ENCODE assay signal across 9 mouse cellular contexts in the genomic region with DNA sequence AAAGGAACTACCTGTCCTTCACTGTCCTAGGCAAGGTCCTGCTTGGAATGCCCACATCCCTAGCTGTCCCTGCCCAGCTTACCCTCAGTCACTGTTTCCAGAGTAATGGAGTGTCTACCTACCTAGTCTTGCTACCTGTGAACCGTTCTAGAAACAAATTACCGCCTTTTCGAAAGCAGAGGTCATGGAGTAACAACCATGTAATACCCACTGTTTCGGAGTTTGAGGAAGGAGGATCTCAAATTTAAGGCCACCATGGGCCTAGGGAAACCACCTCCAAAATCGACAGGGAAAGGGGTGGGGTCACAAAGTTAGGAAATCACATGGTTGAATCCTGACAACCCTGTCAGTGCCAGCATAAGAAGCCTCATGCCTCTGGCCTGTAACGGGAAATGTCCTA. TPM values are rescaled to one million over a fixed set of nuclear protein-coding genes. Genes with fewer than 3 reads are reported as not detected.
DNase-seq lines count a peak whose midpoint lies in the region; ATAC-seq and TF ChIP-seq lines count a peak whose summit lies in the region.
"Had no signal": no experiment of that assay in that cellular context is flagged by ENCODE, and none has a peak within 500 bp of the region (broad histone marks: within the 10 kb centered on the region; RNA-seq: fewer than 3 reads in every experiment).

No protein-coding gene starts in this region.

- H3K27me3 ChIP-seq in neural tube, embryonic 11.5 days (ENCODE audit: control insufficient read depth, insufficient read depth, low read length), result no peaks in the 10 kb centered on the region
- no peaks in the 10 kb centered on the region for H3K27me3 ChIP-seq in forebrain, embryonic 14.5 days (replicated peaks; ENCODE audit: control insufficient read depth, insufficient read depth, low read length)
- H3K27me3 ChIP-seq in limb, embryonic 14.5 days (ENCODE audit: control insufficient read depth, insufficient read depth, low read length), result no peaks in the 10 kb centered on the region
- no peaks in the 10 kb centered on the region for H3K27me3 ChIP-seq in stomach, embryonic 16.5 days (ENCODE audit: control insufficient read depth, insufficient read depth, low read length)

- H3K4me2 ChIP-seq in neural tube, embryonic 11.5 days (ENCODE audit: low read depth), result peak overlapping the region; percentile 73
- H3K4me2 ChIP-seq in forebrain, embryonic 14.5 days (ENCODE audit: low read length), result peak overlapping the region; percentile 89
- H3K4me2 ChIP-seq in limb, embryonic 14.5 days (replicated peaks; ENCODE audit: low read depth, low read length, severe bottlenecking), result peak overlapping the region; percentile 72
- peak overlapping the region; percentile 85 for H3K4me2 ChIP-seq in stomach, embryonic 16.5 days (ENCODE audit: low read depth, low read length)

- WGBS in neural tube, embryonic 11.5 days, result 40% methylated on average over 6 of the region's 6 CpGs
- WGBS in forebrain, embryonic 14.5 days, result 45% methylated on average over 6 of the region's 6 CpGs
- WGBS in limb, embryonic 14.5 days, result 38% methylated on average over 6 of the region's 6 CpGs
- WGBS in stomach, embryonic 16.5 days, result 39% methylated on average over 6 of the region's 6 CpGs

- H3K4me3 ChIP-seq in neural tube, embryonic 11.5 days (ENCODE audit: low read depth, low read length), result no peak overlapping the region
- H3K4me3 ChIP-seq in forebrain, embryonic 14.5 days (ENCODE audit: low read depth, low read length), result peak overlapping the region; percentile 72
- peak overlapping the region; percentile 68 for H3K4me3 ChIP-seq in limb, embryonic 14.5 days (replicated peaks; ENCODE audit: low read length)
- peak overlapping the region; percentile 73 for H3K4me3 ChIP-seq in stomach, embryonic 16.5 days (replicated peaks; ENCODE audit: low read length)

- no peak overlapping the region for H3K27ac ChIP-seq in neural tube, embryonic 11.5 days (ENCODE audit: low read depth, low read length)
- H3K27ac ChIP-seq in forebrain, embryonic 14.5 days (ENCODE audit: low read depth, low read length), result 0 out of 2 replicates have a peak overlapping the region, but pooled peaks have one; percentile 93
- H3K27ac ChIP-seq in limb, embryonic 14.5 days (replicated peaks; ENCODE audit: low read depth, low read length), result peak overlapping the region; percentile 26; the same call in 1 of the 2 replicates
- peak overlapping the region; percentile 86; the same call in 1 of the 2 replicates for H3K27ac ChIP-seq in stomach, embryonic 16.5 days (ENCODE audit: low read length)
- H3K27ac ChIP-seq: macrophage had no signal

- peaks cover 16% of the 10 kb centered on the region for H3K36me3 ChIP-seq in neural tube, embryonic 11.5 days (ENCODE audit: control insufficient read depth, insufficient read depth, low read length)
- peaks cover 43% of the 10 kb centered on the region for H3K36me3 ChIP-seq in forebrain, embryonic 14.5 days (ENCODE audit: control insufficient read depth, insufficient read depth, low read length)
- H3K36me3 ChIP-seq in limb, embryonic 14.5 days (ENCODE audit: control insufficient read depth, insufficient read depth, low read length), result peaks cover 54% of the 10 kb centered on the region
- H3K36me3 ChIP-seq in stomach, embryonic 16.5 days (ENCODE audit: control insufficient read depth, insufficient read depth, low read length), result 0 out of 2 replicates have a peak, but pooled peaks cover 7% of the 10 kb centered on the region

- TF ChIP-seq POLR2A in limb, embryonic 14.5 days (IDR thresholded peaks at IDR 0.05; ENCODE audit: borderline replicate concordance, extremely low read depth, insufficient read depth, insufficient read length), result no peak

- DNase-seq in neural tube, embryonic 11.5 days (ENCODE audit: low spot score), result no peak
- no peak for DNase-seq in neural tube, embryonic 10.5 days (ENCODE audit: extremely low spot score, low spot score)
- DNase-seq in forebrain, embryonic 14.5 days (ENCODE audit: low spot score), result no peak
- DNase-seq in limb, embryonic 14.5 days (ENCODE audit: low spot score), result no peak
- no peak for DNase-seq in right cerebral cortex, postnatal 14 days
- no peak for DNase-seq in ovary, postnatal 10 days (ENCODE audit: low spot score)
- no peak for DNase-seq in cerebellum, postnatal 10 days

- peaks cover 4% of the 10 kb centered on the region for H3K4me1 ChIP-seq in neural tube, embryonic 11.5 days (ENCODE audit: control insufficient read depth, insufficient read depth, low read length)
- H3K4me1 ChIP-seq in forebrain, embryonic 14.5 days (ENCODE audit: control insufficient read depth, insufficient read depth, low read length), result 0 out of 2 replicates have a peak, but pooled peaks cover 7% of the 10 kb centered on the region
- H3K4me1 ChIP-seq in limb, embryonic 14.5 days (ENCODE audit: control insufficient read depth, insufficient read depth, low read length), result peaks cover 9% of the 10 kb centered on the region
- peaks cover 12% of the 10 kb centered on the region for H3K4me1 ChIP-seq in stomach, embryonic 16.5 days (ENCODE audit: control insufficient read depth, insufficient read depth, low read length)

- no peak for ATAC-seq in neural tube, embryonic 11.5 days (ENCODE audit: insufficient read depth, low FRiP score, low TSS enrichment)
- ATAC-seq in forebrain, embryonic 14.5 days, result no peak
- ATAC-seq in limb, embryonic 14.5 days (ENCODE audit: low FRiP score, low read depth), result no peak
- no peak for ATAC-seq in stomach, embryonic 16.5 days (ENCODE audit: insufficient read depth, low FRiP score)

- H3K9me3 ChIP-seq in neural tube, embryonic 11.5 days (ENCODE audit: control insufficient read depth, low read length), result no peaks in the 10 kb centered on the region
- no peaks in the 10 kb centered on the region for H3K9me3 ChIP-seq in forebrain, embryonic 14.5 days (replicated peaks; ENCODE audit: control insufficient read depth, low read length)
- no peaks in the 10 kb centered on the region for H3K9me3 ChIP-seq in limb, embryonic 14.5 days (ENCODE audit: control insufficient read depth, low read length)
- no peaks in the 10 kb centered on the region for H3K9me3 ChIP-seq in stomach, embryonic 16.5 days (replicated peaks; ENCODE audit: control insufficient read depth, low read length)

- no peak overlapping the region for H3K9ac ChIP-seq in neural tube, embryonic 11.5 days (ENCODE audit: low read length)
- H3K9ac ChIP-seq in forebrain, embryonic 14.5 days (ENCODE audit: low read length), result peak overlapping the region; percentile 84; the same call in 1 of the 2 replicates
- no peak overlapping the region for H3K9ac ChIP-seq in limb, embryonic 14.5 days (ENCODE audit: low read depth, low read length, severe bottlenecking)
- H3K9ac ChIP-seq in stomach, embryonic 16.5 days (ENCODE audit: low read length), result peak overlapping the region; percentile 51

RNA-seq across cellular contexts. Expression of a gene that starts 0.7 kb away (rescaled TPM):
- 18.4 and 19.4 TPM in 2 replicates for polyA plus RNA-seq in neural tube, embryonic 11.5 days (2014; fragmentation: Nextera tagmentation; extraction: Ambion mirVana)
- 36.6 and 38.8 TPM in 2 replicates for polyA plus RNA-seq in forebrain, embryonic 14.5 days (2014; fragmentation: Nextera tagmentation; extraction: Ambion mirVana)
- polyA plus RNA-seq in limb, embryonic 14.5 days (2012; rRNA removed), result 14.7 and 18.2 TPM in 2 replicates
- polyA plus RNA-seq in limb, embryonic 14.5 days (2014; fragmentation: Nextera tagmentation; extraction: Ambion mirVana), result 22.4 and 23.6 TPM in 2 replicates
- 12.1 and 13.8 TPM in 2 replicates for polyA plus RNA-seq in stomach, embryonic 16.5 days (2015; fragmentation: Nextera tagmentation; extraction: Ambion mirVana)

RNA-seq across cellular contexts. Expression of a gene that starts 6.3 kb away (rescaled TPM):
- 60.8 and 62.9 TPM in 2 replicates for polyA plus RNA-seq in neural tube, embryonic 11.5 days (2014; fragmentation: Nextera tagmentation; extraction: Ambion mirVana)
- 56.2 and 64.6 TPM in 2 replicates for polyA plus RNA-seq in forebrain, embryonic 14.5 days (2014; fragmentation: Nextera tagmentation; extraction: Ambion mirVana)
- 68.5 and 81.2 TPM in 2 replicates for polyA plus RNA-seq in limb, embryonic 14.5 days (2012; rRNA removed)
- 49.1 and 53.8 TPM in 2 replicates for polyA plus RNA-seq in limb, embryonic 14.5 days (2014; fragmentation: Nextera tagmentation; extraction: Ambion mirVana)
- polyA plus RNA-seq in stomach, embryonic 16.5 days (2015; fragmentation: Nextera tagmentation; extraction: Ambion mirVana), result 59.0 and 61.1 TPM in 2 replicates

RNA-seq across cellular contexts. Expression of a gene that starts 48.8 kb away (rescaled TPM):
- 35.9 and 37.3 TPM in 2 replicates for polyA plus RNA-seq in neural tube, embryonic 11.5 days (2014; fragmentation: Nextera tagmentation; extraction: Ambion mirVana)
- 36.8 and 40.2 TPM in 2 replicates for polyA plus RNA-seq in forebrain, embryonic 14.5 days (2014; fragmentation: Nextera tagmentation; extraction: Ambion mirVana)
- 34.4 and 42.2 TPM in 2 replicates for polyA plus RNA-seq in limb, embryonic 14.5 days (2012; rRNA removed)
- 35.8 and 38.4 TPM in 2 replicates for polyA plus RNA-seq in limb, embryonic 14.5 days (2014; fragmentation: Nextera tagmentation; extraction: Ambion mirVana)
- 28.3 and 29.0 TPM in 2 replicates for polyA plus RNA-seq in stomach, embryonic 16.5 days (2015; fragmentation: Nextera tagmentation; extraction: Ambion mirVana)

RNA-seq across cellular contexts. Expression of a gene that starts 48.8 kb away (rescaled TPM):
- 17.8 and 19.6 TPM in 2 replicates for polyA plus RNA-seq in neural tube, embryonic 11.5 days (2014; fragmentation: Nextera tagmentation; extraction: Ambion mirVana)
- 16.5 and 17.0 TPM in 2 replicates for polyA plus RNA-seq in forebrain, embryonic 14.5 days (2014; fragmentation: Nextera tagmentation; extraction: Ambion mirVana)
- 81.2 and 85.8 TPM in 2 replicates for polyA plus RNA-seq in limb, embryonic 14.5 days (2012; rRNA removed)
- polyA plus RNA-seq in limb, embryonic 14.5 days (2014; fragmentation: Nextera tagmentation; extraction: Ambion mirVana), result 18.3 and 19.7 TPM in 2 replicates
- 10.9 and 11.5 TPM in 2 replicates for polyA plus RNA-seq in stomach, embryonic 16.5 days (2015; fragmentation: Nextera tagmentation; extraction: Ambion mirVana)

Comparison
In these comparisons a context has a peak if more than half of its experiments do, and no peak if none do; other contexts are left out.
1. H3K9ac ChIP-seq: peak in forebrain, embryonic 14.5 days (single experiment) and stomach, embryonic 16.5 days (single experiment); none in neural tube, embryonic 11.5 days (single experiment) and limb, embryonic 14.5 days (single experiment).
2. Peak in every context shown above with its lines, with median percentiles within 50 percentile points of each other: H3K4me2 ChIP-seq.